Mouse (Mus musculus) gastrocnemius, postnatal 4 days (tissue): ENCODE results near the gene Msmb. TPM values are rescaled to one million over a fixed set of nuclear protein-coding genes. Genes with fewer than 3 reads are reported as not detected.

Experiments used
- DNase-seq, 2 experiments: peaks; one replicate each; pipeline ENCODE4 v3.0.0; 2021 to 2022; ENCODE audit warnings: low spot score in 2 of 2, mixed read lengths in 2 of 2
- total RNA-seq, 2 experiments: library from RNA; stranded (reverse); gene quantifications; 2 replicates each; pipeline ENCODE4 v1.2.3; 2021

Gene Msmb
- total RNA-seq, 2 experiments from 2014 or later = not detected

DNA sequence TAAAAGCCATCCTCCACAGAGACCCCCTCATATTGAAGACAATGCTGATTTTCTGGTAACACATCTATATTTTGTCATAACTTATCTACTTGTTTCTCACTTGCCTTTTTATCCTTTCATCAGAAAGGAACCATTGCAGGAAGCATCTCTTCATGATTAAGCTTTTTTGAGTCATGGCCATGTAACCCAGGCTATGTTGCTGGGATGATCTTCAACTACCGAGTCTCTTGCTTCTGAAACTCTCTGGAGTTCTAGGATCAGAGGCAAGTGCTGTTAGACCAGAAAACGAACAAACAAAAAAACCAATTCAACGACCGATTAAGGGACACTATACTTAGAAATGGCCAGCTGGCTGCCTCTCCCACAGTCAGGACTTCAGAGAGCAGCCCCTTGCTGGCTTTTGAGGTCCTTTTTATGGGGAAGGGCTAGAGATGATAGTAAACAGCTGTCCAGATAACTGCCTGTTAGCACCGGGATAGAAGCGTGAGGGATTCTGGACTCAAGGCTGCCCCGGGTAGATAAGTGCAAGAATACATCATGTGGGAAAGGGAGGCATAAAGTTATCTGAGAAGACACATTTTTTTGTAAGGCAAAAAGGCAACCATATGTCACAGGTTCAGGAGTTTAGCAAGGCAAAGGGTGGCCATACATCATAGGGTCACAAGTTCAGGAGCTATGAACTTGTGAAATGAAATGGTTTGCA lies 4.1 kb downstream of the Msmb start:
- no peak for DNase-seq

DNA sequence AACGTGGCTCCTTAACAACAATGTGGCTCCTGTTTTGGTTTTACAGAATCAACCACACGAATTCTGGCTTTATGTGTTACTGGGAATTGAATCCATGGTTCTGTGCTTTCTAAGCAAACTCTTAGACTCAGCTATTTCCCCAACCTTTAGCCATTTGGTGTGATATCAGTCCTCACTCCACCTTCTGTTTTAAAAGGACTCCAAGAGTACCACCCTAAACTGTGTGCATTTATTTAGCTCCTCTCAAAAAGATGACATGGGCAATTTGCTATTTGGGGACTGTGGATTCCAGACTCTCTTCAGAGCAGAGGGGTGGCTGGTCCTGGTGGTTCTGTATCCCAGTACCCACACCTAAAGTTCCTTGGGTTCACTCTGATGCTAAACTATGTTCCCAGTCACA lies 4.8 kb downstream of the Msmb start:
- no peak for DNase-seq

DNA sequence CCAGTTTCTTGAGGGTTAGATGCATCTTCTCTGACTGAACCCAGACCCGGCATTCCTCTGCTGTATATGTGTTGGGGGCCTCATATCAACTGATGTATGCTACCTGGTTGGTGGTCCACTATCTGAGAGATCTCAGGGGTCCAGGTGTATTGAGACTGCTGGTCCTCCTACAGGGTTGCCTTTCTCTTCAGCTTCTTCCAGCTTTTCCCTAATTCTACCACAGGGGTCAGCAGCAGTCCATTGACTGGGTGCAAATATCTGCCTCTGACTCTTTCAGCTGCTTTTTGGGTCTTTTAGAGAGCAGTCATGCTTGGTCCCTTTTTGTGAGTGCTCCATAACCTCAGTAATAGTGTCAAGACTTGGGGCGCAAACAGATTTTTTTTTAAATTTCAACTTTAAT lies 9.0 kb downstream of the Msmb start:
- no peak for DNase-seq

DNA sequence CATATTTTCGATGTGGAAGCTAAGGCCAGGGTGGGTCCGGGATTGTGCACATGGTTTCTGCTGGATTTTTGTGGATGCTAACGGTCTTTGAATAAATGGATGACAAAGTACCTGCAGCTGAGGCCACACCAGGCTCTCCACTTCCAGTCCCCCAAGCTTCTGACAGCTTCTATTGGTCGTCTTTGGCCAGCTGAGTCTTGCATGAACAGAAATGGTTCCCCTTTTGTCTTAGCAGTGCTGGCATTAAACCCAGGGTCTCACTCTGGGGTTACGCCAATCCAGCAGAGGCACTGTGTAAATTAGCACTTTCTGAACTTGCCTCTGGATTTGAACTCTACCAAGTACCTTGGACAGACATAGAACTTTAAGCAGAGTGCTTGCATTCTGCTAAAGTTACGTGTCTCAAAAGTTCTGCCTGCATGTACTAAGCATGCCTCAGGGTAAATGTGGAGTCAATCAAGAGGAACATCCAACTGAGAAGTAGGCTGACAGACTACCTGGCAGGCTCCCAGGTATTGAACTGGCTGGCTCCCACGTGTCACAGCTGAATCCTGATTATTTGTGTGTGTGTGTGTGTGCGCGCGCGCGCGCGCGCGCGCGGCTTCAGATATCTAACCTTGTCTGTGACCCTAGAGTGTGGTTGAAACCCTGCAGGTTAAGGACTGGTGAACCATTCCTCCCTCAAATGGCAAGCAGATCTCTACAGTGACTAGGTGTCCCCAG lies 10.6 kb downstream of the Msmb start:
- DNase-seq = no peak

DNA sequence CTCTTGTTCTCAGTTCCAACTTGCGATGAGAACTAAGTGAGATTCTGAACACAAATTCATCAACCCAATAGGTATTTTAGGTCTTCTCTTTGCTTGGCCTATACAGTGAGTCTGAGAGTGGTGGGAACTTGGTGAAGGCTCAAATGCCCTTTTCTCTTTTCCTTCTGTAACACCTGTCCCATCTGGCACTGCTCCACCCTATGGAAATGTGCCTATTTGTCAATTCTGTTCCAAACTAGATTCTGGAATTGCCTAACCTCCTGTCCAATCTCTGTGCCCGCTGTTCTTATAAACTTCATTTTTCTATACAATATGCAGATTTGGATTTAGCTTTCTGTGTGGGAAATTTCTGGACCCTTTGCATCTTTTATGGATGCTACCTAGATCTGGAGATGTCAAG lies 11.3 kb downstream of the Msmb start:
- DNase-seq = no peak

DNA sequence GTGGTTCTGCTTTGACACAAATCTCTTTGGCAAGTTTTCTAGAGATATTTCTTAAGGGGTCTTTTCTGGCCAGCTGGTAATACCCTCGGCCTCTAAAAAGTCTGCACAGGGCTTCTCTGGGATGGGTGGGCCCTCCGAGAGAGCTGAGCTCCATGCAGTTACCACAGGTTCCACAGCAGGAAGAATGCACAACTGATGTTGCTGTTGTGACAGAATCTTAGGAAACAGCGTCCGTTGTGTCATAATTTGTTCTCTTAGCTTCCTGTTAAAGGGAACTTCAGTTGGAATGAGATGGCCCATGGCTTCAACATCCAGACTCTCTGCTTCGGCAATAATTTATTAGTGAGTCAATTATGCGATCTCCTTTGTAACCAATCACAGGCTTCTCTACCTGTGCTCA lies 12.9 kb downstream of the Msmb start:
- no peak for DNase-seq

DNA sequence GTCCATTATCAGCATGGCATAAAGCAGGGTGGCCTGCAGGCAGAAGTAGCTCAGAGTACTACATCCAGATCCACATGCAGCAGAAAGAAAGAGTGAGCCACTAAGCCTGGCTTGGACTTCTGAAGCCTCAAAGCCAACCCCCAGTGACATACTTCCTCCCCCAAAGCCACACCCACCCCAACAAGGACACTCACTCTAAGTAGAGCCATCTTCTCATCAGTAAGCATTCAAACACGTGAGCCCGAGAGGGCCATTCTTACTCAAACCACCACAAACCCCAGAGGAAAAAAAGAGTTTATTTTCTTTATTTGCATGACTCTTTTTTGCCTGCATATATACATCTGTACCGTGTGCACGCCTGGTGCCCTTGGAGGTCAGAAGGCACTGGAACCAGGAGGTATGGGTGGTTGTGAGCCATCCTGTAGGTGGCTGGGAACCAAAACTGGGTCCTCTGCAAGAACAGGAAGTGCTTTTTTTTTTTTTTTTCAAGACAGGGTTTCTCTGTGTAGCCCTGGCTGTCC lies 17.4 kb downstream of the Msmb start:
- DNase-seq = no peak

DNA sequence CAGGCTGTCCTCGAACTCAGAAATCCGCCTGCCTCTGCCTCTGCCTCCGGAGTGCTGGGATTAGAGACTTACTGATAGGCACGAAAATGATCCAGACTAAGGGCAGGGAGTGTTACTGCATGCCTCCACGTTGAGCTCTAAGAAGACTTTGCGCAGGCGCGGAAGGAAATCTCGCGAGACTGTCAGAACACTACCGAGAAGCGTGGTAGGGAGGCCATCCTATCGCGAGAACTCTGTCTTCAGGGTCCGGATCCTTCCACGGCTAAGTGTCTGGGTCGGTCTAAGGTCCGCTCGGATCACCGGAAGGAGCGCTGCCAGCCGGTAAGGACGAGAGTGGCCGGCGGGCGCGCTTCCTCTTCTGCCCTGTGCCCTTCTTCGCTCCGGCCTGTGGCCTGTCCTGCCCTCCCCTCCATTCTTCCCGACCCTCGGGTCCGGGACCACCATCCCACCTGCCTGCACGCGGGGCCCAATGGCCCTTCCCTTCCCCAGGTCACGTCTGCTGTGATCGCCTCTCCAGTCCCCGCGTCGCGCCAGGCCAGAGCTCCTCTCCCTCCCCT lies 17.9 kb downstream of the Msmb start, which contains the start of gene Ncoa4:
Ncoa4 (plus strand) TSS at position 176 of the 557 bp plus-strand sequence.
- peak; percentile 97 to 99 for DNase-seq

DNA sequence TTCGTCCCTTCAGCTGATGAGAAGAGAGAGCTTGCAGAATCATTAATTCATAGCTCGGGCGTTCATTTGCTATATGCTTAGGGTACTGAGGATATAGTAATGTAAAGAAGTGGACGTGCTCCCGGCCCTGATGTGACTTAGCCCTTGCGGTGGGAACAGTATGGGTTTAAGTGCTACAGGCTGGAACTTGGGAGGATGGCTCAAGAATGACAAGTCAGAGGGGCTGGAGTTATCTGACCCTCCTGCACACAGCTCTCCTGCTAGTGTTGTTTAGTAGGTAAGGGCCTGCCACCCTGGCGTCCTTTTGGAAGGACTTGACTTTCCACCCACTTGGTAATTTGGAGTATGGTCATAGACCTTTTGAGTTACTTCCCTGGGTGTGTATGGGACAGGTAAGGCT lies 18.7 kb downstream of the Msmb start:
- DNase-seq = no peak

DNA sequence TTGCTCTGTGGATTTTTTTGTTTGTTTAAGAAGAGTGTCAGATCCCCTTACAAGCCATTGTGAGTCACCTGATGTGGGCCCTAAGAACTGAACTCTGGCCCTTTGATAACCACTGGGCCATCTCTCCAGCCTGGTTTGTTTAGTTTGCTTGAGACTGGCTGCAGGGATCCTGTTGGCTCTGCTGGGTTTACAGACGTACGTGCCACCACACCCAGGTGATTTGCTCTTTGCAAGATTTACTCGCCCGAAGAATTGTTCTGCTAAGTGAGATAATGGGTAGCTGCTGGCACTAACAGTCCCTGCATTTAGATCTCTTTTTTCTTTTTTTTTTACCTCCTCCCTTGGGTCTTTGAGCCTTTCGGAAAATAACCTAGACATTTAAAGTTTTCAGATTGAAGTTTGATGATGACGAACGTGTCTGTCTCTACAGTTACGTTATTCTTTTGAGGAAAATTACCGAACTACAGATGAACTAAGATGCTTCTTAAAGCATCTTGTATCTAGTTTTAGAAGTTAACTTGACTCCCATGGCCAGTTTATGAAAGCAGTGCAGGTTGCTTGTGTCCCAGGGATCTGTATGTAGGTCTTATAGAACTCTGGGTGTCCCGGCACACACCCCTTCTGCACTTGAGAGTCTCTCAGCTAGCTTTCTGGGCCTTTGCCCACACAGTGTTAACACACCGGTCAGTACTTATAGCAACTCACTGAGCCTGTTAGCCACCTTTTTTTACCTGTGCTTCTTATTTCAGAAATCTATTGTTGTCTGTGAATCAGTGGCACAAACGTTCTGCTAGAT lies 19.5 kb downstream of the Msmb start:
- no peak for DNase-seq

DNA sequence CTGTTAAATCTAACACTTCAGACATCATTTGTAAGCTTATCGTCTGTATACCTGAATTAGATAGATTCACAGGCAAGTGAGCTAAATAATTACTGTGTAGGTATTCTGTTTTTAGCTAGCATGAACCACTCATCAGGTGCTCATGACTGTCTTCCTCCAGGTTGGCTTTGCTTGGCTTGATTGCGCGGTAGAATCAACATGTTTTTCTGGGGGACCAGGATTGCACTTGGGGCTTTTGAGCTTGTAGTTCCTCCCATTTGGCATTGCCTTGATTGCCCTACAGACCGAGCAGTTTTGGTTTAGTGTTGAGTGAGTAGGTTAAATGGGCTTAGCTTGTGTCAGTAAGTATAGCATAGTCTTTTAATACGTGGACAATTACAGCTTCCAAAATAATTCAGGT lies 20.4 kb downstream of the Msmb start:
- DNase-seq = no peak

DNA sequence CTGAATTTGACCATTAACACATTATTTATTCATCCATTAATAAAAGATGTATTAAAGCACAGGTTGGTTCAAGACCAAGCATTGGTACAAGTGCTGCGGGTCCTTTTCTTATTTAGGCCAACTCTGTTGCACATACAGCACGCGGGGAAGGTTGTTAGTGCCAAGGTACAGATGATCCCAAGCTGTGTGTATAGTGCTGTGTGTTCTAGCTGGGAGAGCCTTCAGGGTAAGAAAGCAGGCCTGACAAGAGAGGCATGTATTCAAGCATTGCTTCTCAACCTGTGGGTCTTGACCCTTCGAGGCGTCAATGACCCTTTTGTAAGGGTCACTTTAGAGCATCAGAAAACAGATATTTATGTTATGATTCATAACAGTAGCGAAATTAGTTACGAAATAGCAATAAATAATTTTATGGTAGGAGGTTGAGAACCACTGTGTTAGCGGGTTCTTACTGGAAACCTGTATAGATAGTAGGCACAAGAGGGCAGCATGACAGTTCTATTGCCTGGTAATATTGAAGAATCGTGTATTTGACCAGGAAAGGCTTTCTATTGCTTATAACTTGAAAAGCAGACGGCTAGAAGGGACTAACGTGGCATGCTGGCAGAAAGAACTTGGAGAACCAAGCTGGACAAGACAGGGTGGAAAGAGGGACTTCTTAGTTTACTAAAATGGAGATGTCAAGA lies 21.5 kb downstream of the Msmb start:
- no peak for DNase-seq

DNA sequence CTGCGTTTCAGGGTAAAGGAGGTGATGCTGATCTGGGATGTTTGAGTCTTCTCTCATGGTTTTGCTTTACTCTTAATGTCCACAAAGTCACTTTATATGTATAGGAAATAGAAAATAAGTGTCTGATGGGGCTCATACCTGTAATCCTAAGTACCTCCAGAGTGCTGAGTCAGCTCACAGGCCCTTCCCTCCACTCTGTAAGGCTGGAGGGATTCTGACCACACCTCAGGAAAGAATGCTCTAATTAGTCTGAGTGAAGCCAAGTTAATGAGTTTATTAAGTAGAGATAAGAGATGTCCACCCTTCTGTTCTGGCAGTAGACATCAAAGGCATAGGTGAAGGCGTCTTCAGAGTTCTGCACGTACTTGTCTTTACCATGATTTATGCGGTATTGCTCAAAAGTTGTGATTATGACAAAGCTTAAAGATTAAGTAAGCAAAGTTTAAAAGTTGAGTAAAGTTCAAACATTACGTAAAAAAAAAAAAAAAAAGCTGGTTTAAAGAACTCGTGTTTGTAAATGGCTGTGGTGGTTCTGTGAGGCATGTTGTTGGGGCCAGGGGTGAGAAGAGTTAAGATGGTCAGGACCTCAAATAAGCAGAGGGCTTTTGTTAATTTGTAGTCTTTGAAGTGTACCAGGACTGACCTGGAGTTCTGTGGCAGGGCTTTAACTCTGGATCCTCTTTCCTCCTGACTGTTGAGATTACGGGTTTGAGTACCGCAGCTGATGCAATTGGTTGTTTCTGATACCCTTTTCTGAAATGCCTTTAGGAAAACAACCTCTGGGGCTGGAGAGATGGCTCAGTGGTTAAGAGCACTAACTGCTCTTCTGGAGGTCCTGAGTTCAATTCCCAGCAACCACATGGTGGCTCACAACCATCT lies 22.6 kb downstream of the Msmb start:
- no peak for DNase-seq

DNA sequence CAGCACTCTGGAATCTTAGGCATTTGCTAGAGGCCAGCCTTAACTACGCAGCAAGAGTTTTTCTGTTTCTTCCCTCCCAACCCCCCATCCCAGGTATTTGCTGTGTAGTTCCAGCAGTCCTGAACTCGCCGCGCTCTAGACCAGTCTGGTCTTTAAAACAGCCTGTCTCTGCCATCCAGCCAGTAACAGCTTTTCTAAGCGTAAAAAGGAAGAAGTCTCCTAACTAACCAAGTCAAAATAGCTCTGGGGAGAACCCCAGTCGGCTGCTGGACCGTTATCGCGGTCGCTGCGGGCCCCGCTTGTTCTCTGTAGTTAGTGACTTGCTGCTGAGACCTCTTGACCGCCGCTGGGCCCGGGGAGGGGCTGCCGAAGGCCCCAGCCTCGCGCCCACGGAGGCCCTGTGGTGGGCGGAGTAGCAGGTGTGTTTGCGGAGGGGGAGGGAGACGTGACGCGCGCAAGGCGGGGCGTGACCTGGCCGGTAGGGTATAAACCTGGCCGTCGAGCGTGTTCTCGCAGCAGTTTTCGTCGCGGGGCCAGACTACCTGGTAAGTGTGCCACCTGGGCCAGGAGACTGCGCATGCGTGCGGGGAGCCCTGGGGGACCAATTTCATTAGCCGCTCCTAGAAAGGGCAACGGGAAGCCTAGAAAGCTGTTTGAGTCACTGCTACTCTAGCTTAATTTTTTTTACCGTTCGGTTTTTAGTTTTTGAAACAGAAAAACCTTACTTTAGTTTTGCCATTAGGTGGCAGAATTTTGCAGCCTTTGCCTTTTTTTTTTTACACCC lies 23.6 kb downstream of the Msmb start:
- DNase-seq = peak; percentile 28 to 58

DNA sequence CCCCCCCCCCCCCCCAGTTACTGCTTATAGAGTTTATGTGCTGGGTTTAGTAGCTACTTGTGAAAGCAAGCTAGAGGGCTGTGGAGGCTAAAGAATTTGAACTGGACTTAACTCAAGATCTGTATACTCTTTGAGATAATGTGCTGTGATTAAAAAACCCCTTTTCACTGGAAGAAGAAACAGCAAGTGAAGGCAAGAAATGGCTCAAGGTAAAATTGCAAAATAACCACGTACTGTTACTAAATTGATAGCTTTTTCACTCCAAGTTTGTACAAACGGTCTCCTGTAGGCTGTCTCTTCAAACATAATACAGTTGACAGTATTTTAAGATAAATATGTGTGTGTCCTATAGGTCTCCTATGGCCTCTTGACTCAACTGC lies 24.2 kb downstream of the Msmb start:
- DNase-seq = no peak

DNA sequence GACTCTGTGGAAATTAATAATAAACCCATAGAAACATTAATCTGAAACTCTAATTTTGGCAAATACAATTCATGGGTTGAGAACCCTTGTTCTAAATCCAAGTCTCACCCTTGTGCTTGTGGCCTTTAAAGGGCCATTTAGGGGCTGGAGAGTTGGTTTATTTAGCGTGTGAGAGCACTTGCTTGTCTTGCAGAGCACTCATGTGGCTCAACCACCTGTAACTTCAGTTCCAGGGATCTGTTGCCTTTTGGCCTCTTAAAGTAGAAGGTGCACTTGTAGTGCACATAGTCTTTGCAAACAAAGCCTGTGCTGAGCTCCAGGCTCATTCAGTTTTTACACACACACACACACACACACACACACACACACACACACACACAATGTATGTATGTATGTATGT lies 25.0 kb downstream of the Msmb start:
- DNase-seq = no peak

DNA sequence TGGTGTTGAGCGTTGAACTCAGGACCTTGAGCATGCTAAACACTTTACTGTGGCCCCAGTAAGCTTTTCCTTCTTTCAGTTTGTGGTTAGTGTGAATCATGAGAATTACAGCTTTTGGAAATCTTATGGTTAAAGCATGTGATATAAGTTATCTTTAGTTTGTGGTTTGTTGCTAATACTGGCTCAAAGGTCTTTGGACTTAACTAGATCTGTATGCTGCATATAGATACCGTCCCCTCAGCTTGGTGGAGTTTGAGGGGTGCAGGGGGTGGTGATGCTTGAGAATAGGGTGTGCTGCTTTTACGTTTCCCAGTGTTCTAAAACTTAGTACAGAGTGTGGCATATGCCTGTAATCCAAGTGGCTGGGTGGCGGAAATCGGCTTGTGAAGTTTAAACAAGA lies 25.5 kb downstream of the Msmb start:
- DNase-seq = no peak

DNA sequence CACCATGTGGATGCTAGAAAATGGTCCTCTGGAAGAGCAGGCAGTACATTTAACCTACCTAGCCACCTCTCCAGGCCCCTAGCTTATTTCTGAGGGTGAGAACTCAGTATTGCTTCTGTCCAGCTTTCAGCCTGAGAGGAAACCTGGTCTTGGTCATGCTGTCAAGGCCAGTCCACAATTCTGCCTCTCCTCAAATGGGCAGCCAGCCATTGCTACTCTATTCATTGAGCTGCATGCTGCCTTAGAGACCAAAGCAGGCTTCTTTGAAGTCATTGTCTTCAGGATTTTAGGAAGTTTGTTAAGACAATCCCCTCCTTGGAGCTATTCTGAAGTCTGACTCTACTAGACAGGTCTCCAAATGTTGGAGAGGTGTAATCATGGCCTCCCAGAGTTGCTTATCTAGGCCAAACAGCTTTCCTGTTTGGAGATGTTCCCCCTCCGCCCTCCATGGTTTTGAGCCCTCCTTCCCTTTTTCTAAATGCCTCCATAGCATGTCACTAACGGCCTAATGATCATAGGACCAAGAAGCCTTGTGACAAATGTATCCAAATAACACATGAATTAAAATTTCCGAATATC lies 26.9 kb downstream of the Msmb start:
- no peak for DNase-seq

DNA sequence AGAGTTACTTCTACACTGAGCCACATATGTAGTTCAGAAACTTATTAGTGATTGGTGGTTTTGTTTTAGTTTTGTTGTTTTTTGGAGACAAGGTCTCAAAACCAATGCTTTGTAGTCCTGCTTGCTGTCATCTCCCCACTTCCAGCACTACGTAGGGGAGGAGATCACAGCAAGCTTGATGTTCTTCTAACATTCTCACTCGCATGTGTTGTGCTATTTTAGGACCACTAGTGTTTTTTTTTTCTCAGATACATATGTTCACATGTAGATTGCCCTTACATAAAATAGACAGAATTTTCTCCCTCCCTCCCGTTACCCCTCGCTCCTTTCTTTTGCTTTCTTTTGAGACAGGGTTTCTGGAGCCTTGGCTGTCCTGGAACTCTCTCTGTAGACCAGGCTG lies 28.3 kb downstream of the Msmb start:
- DNase-seq = no peak
